Mouse (Mus musculus) ovary, postnatal 36 days (tissue): ENCODE measurements around the gene Mmp25.
"Not testable (repeated sequence)": the region's sequence is repeated elsewhere in the genome, so short reads cannot be mapped to it uniquely, and the experiment has no call there.

ENCODE experiments used
- DNase-seq: peaks from one replicate; pipeline ENCODE4 v3.0.0; 2022; ENCODE audit warnings: low spot score, mixed read lengths

Gene Mmp25

DNA sequence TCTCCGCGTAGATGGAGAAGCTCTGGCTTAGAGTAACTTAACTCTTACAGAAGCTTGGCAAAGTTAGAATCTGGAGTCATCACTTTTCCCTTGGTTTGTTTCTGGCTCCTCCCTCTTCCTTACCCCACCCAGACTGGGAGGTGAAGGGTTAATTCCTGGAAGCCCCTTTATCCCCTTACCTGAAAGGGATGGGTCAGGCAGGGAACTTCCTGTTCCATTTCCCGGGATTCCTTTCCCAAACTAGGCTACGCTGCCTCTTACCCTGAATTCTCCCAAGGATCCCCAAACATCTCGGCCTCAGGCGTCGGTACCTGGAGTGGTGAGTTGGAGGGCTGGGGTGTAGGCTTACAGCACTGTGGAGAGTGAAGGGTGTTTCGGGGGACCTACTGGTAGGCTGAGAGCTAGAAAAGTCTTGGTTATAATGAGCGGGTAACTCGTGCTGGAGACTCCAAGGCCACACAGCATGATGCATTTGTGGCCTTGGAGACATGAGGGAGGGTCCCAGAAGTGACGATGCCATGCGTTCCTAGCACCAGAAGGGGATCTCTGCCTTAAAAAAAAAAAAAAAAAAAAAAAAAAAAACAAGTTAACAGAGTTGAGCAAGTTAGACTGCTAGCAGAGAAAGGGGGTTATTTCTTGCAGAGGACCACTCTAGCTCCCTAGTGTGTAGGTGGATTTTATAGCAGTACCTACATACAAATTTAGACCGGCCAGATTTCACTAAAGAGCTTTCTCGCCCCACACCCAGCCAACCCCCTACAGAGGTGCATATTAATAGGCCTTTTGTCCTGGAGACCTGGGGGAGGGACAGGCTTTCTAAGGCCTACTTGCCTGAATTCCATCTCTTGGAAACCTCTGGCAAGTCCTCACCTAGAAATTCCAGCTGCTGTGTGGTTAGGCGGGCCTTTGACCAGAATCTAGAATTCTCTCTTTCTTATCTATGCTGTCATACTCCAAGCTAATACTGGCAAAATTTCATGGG is 44.1 kb downstream of the Mmp25 start, which contains the start of gene Zscan10:
Gene Zscan10 (plus strand): TSS at position 216 of the 982 bp plus-strand sequence.
- no peak for DNase-seq

DNA sequence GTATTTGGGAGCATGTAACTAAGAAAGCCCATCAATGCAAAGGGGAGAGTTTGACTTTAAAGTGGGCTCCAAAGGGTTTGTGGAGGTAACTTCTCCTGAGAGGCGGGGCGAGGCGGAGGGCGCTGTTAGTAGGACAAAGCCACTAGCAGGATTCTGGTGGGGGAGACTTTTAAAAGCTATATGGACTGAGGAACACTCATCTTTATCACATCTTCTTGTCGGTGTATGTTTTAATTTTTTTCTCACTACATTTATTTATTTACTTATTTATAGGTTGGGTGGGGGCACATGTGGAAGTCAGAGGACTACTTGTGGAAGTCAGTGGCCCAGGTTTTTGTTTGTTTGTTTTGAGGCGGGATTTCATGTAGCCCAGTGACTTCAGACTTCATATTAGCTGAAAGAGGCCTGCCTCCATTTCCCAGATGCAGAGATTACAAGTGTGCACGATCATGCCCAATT is 45.4 kb downstream of the Mmp25 start:
- DNase-seq: no peak

DNA sequence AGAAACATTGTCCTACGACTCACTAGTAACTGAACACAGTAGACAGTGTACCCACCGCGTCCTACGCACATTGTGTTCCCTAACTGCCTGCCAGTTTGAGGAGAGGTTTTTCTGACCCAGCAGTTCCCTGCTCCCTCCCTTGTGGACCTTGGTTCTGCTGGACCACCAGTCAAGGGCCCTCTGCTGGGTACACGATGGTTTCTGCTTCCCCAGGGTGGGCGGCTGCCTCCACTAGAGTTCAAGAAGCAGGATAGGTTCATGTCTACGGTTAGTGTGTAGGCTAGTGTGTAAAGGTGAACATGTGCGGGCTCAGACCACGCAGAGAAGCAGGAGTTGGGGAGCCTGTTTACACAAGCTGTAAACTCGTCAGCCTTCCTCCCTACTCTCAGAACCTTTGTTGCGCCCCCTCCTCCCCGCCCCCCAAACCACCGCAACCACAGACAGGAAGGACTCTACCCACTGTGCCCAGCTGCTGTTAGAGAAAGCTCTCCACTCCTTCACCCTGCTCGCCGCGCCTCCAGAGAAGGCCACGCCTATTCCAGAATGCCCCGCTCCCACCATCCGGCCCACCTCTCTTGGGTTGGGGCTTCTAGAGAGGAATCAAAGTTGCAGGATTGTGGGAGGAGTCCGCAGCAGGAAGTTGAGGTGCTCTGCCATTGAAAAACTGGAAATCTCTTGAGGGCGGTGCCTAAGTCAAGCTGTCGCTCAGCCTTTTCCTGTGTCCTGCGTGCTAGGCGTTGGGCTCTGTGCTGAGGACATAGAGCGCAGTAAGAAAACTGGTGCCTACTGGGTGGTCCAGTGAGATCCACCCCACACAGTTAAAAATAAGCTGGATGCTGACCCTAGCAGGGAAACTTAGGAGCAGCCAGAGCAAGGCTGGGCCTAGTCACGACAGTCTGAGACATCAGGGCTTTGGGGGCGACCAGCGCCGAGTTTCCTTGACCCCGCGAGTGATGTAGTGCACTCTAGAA is 46.2 kb downstream of the Mmp25 start, which contains the start of gene Zfp13:
Gene Zfp13 (minus strand): TSS at position 906 of the 971 bp plus-strand sequence.
- DNase-seq: peak; percentile 87

DNA sequence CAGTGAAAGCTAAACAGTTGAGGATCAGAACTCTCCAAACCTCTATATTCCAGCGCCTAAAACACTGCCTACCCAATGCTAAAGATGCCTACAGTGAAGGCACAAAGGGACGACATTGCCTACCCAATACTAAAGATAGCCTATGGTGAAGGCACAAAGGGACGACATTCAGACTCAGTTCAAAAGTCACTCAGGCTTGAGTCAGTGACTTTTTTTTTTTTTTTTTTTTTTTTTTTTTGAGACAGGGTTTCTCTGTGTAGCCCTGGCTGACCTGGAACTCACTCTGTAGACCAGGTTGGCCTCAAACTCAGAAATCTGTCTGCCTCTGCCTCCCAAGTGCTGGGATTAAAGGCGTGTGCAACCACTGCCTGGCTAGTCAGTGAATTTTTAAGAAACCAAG is 49.9 kb downstream of the Mmp25 start:
- DNase-seq: not testable (repeated sequence)

DNA sequence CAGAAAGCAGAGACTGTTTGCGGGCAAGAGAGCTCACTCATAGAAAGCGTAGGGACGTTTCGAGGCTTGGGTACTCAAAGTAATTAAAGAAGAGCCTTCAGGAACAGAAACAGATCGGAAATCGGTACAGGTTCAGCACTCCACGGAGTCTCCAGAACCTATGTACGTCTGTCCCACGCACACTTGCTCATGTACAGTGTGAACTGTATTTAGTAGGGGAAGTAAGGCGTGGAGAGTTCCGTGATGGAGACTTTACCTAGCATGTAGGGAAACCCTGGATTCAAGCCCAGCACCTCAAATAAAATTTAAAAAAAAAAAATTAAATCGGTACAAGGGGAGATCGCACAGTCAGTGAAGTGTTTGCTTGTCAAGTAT is 52.2 kb downstream of the Mmp25 start:
- DNase-seq: no peak

DNA sequence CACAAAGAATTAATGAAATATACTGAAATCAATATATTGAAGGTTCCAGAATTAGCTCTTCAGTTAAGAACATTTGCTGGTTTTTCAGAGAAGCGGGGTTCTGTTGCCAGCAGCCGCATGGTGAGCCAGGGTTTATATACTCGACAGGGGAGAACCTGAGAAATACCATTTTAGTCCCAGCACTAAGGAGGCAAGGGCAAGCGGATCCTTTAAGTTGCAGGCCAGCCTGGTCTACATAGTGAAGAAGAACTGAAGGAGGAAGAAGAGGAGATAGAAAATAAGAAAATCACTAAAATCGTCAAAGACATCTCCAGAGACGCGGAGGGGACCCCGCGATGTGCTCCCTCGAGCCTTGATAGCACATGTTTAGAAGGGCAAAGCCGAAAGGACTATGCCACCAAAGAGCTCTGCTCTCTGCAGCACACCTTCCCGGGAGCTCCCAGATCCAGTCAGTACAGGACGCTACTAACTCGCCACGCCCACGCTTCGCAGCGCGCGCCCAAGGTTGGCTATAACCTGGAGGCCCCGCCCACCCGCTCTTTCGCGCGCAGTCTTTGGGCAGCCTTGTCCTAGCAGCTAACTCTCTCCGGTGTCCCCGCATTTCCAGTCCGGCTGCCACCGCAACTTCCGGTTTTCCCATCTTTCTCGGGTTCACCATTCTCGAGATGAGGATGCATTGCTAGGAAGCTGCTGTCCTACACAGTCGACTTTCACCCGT is 52.7 kb downstream of the Mmp25 start:
- DNase-seq: peak; percentile 96

GRCm38 (mm10) chr17:23587253-23587652 is 57.8 kb downstream of the Mmp25 start:
- DNase-seq: no peak

- peak; percentile 46 for DNase-seq
Observed at GRCm38 (mm10) chr17:23585721-23586491, 59.2 kb downstream of the Mmp25 start.

DNA sequence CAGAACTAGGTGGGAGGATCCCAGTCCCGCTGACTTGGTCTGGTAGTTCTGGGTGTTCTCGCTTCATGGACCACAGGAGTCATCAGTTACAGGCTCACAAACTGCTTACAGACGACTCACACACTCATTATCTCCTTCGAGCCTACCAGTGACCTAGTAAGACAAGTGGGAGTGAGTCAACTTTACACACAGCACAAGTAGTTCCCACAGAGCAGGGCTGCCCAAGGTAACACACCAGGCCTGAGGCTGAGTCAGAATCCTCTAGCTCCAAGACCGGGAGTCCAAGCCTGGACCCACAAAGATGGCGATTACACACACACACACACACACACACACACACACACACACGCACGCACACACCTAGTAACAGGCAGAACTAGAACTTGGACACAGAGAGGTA is 60.3 kb downstream of the Mmp25 start:
- no peak for DNase-seq
